Mouse (Mus musculus) forebrain, embryonic 16.5 days (tissue): ENCODE data around the gene Hmg20b. TPM values are rescaled to one million over a fixed set of nuclear protein-coding genes. Genes with fewer than 3 reads are reported as not detected.
A peak's percentile ranks its signal among the peaks of the same experiment; 100 is the strongest.

ENCODE experiments used
- ATAC-seq: fragments of 200-750 bp; cut with Nextera tagmentation; 2 replicates; pipeline ENCODE4 v1.8.0; 2017; ENCODE audit warnings: mild to moderate bottlenecking, moderate library complexity
- H3K27ac ChIP-seq: fragments of 300-500 bp; sonication (generic); 2 replicates; pipeline ENCODE4 v1.5.1; 2014; ENCODE audit warnings: low read length, control low read depth
- H3K27me3 ChIP-seq: fragments of 300-500 bp; sonication (generic); replicated peaks from 2 replicates; pipeline ENCODE4 v1.6.1; 2014; ENCODE audit warnings: low read length; ENCODE audit not compliant: control insufficient read depth, insufficient read depth
- H3K36me3 ChIP-seq: fragments of 300-500 bp; sonication (generic); 2 replicates; pipeline ENCODE4 v1.6.1; 2014; ENCODE audit not compliant: control insufficient read depth, insufficient read depth
- H3K4me1 ChIP-seq: fragments of 300-500 bp; sonication (generic); replicated peaks from 2 replicates; pipeline ENCODE4 v1.6.1; 2014; ENCODE audit warnings: low read length; ENCODE audit not compliant: control insufficient read depth, insufficient read depth
- H3K4me2 ChIP-seq: fragments of 300-500 bp; sonication (generic); 2 replicates; pipeline ENCODE4 v1.6.1; 2014; ENCODE audit warnings: mild to moderate bottlenecking, low read length, control low read depth
- H3K4me3 ChIP-seq: fragments of 300-500 bp; sonication (generic); replicated peaks from 2 replicates; pipeline ENCODE4 v1.5.1; 2014; ENCODE audit warnings: mild to moderate bottlenecking, low read length, control low read depth
- H3K9ac ChIP-seq: fragments of 300-500 bp; sonication (generic); replicated peaks from 2 replicates; pipeline ENCODE4 v1.6.1; 2014; ENCODE audit warnings: low read depth, low read length, control low read depth
- H3K9me3 ChIP-seq: fragments of 300-500 bp; sonication (generic); 2 replicates; pipeline ENCODE4 v1.6.1; 2016; ENCODE audit warnings: low read length; ENCODE audit not compliant: control insufficient read depth
- WGBS: fragments of 180-500 bp; shearing (Covaris S2); extraction: QIAGEN DNeasy Blood & Tissue Kit; methylation state at CpG from one replicate; pipeline ENCODE4 v1.1.7; 2014; 5-methylcytosine and 5-hydroxymethylcytosine counted together
- polyA plus RNA-seq: library from polyadenylated mRNA; unstranded; fragments of >200 nt; fragmentation: Nextera tagmentation; extraction: Ambion mirVana; gene quantifications from 2 replicates; pipeline ENCODE4 v1.2.1, GENCODE M21; 2015

Hmg20b gene
- polyA plus RNA-seq, 1 experiment from 2014 or later, result 33.4 TPM

DNA sequence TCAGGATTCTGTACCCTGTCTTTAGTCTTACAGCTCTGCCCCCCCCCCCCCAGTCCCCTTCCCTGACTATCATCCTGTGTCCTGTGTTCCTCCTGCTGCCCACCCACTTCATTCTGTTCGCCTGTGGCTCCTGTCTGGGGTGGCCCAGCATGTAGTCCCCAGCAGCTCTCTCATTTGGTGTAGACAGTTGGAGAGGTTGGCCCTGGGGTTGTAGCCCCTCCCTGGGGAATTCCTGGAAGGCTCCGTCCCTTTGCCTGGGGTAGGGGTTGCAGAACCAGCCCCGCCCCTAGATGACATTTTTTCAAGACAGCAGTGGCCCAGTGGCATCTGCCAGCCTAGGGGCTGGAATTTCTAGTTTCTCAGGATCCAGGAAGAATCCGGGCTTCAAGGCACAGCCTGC, 7.9 kb upstream of the Hmg20b start:
- Histone ChIP-seq H3K4me1 (peaks cover 17% of the 10 kb centered on the region), H3K9me3 (no peaks in the 10 kb centered on the region), H3K9ac (peak overlapping the region; percentile 79), H3K36me3 (no peaks in the 10 kb centered on the region), H3K27ac (no peak overlapping the region), H3K27me3 (peaks cover 3% of the 10 kb centered on the region; the same call in 1 of the 2 replicates), H3K4me3 (peak overlapping the region; percentile 78), H3K4me2 (peak overlapping the region; percentile 94)
- 43% methylated on average over 4 of the region's 4 CpGs for WGBS
- ATAC-seq, result no peak; the same call in 1 of the 2 replicates

- ATAC-seq, result peak; percentile 95
- peaks cover 17% of the 10 kb centered on the region for H3K4me1 ChIP-seq
- H3K9ac ChIP-seq, result peak within 1 kb of the TSS; percentile 79
- H3K27me3 ChIP-seq, result 0 out of 2 replicates have a peak, but pooled peaks cover 2% of the 10 kb centered on the region
- H3K4me3 ChIP-seq, result peak within 1 kb of the TSS; percentile 78
- H3K27ac ChIP-seq, result no peak within 1 kb of the TSS
- H3K4me2 ChIP-seq, result peak within 1 kb of the TSS; percentile 94
- H3K36me3 ChIP-seq, result no peaks in the 10 kb centered on the region
- no peaks in the 10 kb centered on the region for H3K9me3 ChIP-seq
- 2% methylated on average over 74 of the region's 79 CpGs for WGBS
Observed at GRCm38 (mm10) chr10:81356991-81357844, 6.9 kb upstream of the Hmg20b start, which contains the start of gene Mfsd12. Gene Mfsd12 (plus strand): TSS chr10:81357491.

- Histone ChIP-seq H3K4me2 (no peak overlapping the region), H3K36me3 (no peaks in the 10 kb centered on the region), H3K4me1 (peaks cover 17% of the 10 kb centered on the region), H3K9me3 (no peaks in the 10 kb centered on the region), H3K27ac (no peak overlapping the region), H3K9ac (no peak overlapping the region), H3K4me3 (no peak overlapping the region), H3K27me3 (0 out of 2 replicates have a peak, but pooled peaks cover 2% of the 10 kb centered on the region)
- ATAC-seq, result no peak
- WGBS, result 51% methylated on average over 12 of the region's 12 CpGs
Observed at GRCm38 (mm10) chr10:81356352-81356990, 6.2 kb upstream of the Hmg20b start.

GRCm38 (mm10) chr10:81355533-81355932, 5.3 kb upstream of the Hmg20b start:
- Histone ChIP-seq H3K4me1 (peaks cover 21% of the 10 kb centered on the region), H3K4me3 (no peak overlapping the region), H3K27me3 (0 out of 2 replicates have a peak, but pooled peaks cover 2% of the 10 kb centered on the region), H3K36me3 (no peaks in the 10 kb centered on the region), H3K9me3 (no peaks in the 10 kb centered on the region), H3K9ac (no peak overlapping the region), H3K4me2 (no peak overlapping the region), H3K27ac (no peak overlapping the region)
- ATAC-seq, result no peak
- 79% methylated on average over 4 of the region's 4 CpGs for WGBS

DNA sequence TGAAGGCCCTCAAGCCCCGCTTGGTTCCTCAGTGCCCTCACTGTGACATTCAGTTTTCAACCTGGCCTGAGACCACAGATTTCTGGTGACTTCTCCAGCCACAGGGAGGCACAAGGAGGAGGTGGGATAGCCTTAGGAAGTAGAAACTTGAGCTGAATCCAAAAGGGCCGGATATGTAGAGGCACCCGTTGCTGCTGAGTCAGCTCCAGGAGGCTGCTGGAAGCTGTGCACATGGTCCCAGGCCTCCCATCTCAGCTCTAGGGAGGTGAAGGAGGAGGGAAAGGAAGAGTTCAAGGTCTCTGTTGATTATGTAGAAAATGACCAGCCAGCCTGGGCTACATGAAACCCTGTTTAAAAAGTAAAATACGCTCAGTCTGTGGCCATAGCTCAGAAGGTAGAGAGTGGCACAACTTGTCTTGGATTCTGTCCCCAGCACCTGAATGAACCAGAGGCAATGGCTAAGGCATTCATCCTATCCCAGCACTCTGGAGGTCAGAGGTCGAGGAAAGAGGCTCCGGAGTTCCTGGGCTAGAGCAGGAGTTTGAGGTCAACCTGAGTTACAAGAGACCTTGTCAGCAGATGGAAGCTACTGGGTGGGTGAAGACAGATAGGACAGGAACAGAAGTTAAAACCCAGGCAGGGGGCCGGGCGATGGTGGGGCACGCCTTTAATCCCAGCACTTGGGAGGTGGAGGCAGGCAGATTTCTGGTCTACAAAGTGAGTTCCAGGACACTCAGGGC, 4.6 kb upstream of the Hmg20b start:
- Histone ChIP-seq H3K27me3 (0 out of 2 replicates have a peak, but pooled peaks cover 2% of the 10 kb centered on the region), H3K4me1 (peaks cover 23% of the 10 kb centered on the region), H3K27ac (no peak overlapping the region), H3K9ac (no peak overlapping the region), H3K9me3 (no peaks in the 10 kb centered on the region), H3K4me3 (no peak overlapping the region), H3K36me3 (no peaks in the 10 kb centered on the region), H3K4me2 (no peak overlapping the region)
- no peak for ATAC-seq
- 69% methylated on average over 9 of the region's 9 CpGs for WGBS

DNA sequence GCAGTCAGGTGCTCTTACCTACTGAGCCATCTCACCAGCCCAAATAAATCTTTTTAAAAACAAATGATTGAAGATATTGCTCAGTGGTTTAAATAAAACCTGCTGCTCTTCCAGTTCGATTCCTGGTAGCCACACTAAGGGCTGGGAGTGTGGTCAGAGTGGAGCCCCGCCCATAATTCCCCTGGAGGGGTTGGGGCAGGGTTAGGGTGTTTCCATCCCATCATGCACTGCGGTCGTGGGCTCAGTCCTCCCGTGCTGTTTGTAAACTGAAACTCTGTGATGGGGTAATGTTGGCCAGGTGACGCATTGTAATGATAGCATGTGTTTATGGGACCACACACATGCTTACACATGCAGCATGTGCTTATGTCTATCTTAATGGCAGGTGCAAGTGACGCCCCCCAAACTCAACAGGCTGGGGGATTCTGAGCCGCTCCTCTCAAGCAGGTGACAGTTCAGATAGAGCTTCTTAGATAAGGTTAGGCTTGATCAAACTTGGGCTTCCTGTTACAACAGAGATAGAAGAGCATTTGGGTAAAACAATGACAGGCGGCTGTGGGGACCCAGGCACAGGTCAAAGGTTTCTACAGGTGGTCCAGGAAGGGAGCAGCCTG, 1.5 kb upstream of the Hmg20b start:
- H3K27ac ChIP-seq, result no peak overlapping the region
- 29% methylated on average over 9 of the region's 9 CpGs for WGBS
- H3K4me3 ChIP-seq, result no peak overlapping the region
- H3K36me3 ChIP-seq, result no peaks in the 10 kb centered on the region
- no peak for ATAC-seq
- H3K9me3 ChIP-seq, result no peaks in the 10 kb centered on the region
- H3K9ac ChIP-seq, result no peak overlapping the region
- peaks cover 3% of the 10 kb centered on the region; the same call in 1 of the 2 replicates for H3K27me3 ChIP-seq
- H3K4me2 ChIP-seq, result no peak overlapping the region
- peaks cover 20% of the 10 kb centered on the region for H3K4me1 ChIP-seq

- Histone ChIP-seq H3K9me3 (no peaks in the 10 kb centered on the region), H3K36me3 (no peaks in the 10 kb centered on the region), H3K4me3 (peak overlapping the region; percentile 70), H3K9ac (peak overlapping the region; percentile 68), H3K4me2 (peak overlapping the region; percentile 95), H3K4me1 (peaks cover 22% of the 10 kb centered on the region), H3K27me3 (peaks cover 5% of the 10 kb centered on the region), H3K27ac (no peak overlapping the region)
- WGBS, result under 1% methylated on average over 28 of the region's 29 CpGs
- peak; percentile 21 for ATAC-seq
Observed at GRCm38 (mm10) chr10:81349961-81350350, 324 bp downstream of the Hmg20b start.

GRCm38 (mm10) chr10:81349146-81349545, 1.1 kb downstream of the Hmg20b start:
- Histone ChIP-seq H3K27ac (no peak overlapping the region), H3K9me3 (no peaks in the 10 kb centered on the region), H3K4me3 (peak overlapping the region; percentile 70), H3K9ac (no peak overlapping the region; the same call in 1 of the 2 replicates), H3K4me2 (peak overlapping the region; percentile 95), H3K4me1 (peaks cover 22% of the 10 kb centered on the region), H3K27me3 (peaks cover 12% of the 10 kb centered on the region), H3K36me3 (no peaks in the 10 kb centered on the region)
- WGBS, result 5% methylated on average over 12 of the region's 12 CpGs
- ATAC-seq, result no peak
